In the genomic region with DNA sequence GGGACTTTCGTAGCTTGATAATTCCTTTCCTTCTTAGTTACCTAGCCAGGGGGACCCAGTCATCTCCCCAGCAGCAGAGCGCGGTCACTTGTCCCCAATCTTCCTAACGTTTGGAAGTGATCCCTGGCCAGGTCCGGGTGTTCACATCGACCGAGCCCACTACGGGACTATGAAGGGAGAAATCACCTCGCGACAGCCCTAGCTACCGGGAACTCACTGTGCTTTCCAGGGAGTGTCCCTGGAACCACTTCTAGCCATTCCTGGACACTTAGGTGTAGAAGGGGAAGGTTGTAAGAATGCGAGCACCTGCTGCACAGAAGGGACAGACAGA, we compare ENCODE assay signal across 8 mouse cellular contexts. TPM values are rescaled to one million over a fixed set of nuclear protein-coding genes. Genes with fewer than 3 reads are reported as not detected.
A peak's percentile ranks its signal among the peaks of the same experiment; 100 is the strongest.
DNase-seq lines count a peak whose midpoint lies in the region; ATAC-seq and TF ChIP-seq lines count a peak whose summit lies in the region.

No protein-coding gene starts in this region.

- H3K27me3 ChIP-seq in heart, postnatal 0 days (ENCODE audit: control insufficient read depth, insufficient read depth, low read length): peaks cover 12% of the 10 kb centered on the region; the same call in 1 of the 2 replicates
- peaks cover 37% of the 10 kb centered on the region for H3K27me3 ChIP-seq in liver, embryonic 11.5 days (replicated peaks; ENCODE audit: control insufficient read depth, insufficient read depth, low read length)
- H3K27me3 ChIP-seq in neural tube, embryonic 13.5 days: peaks cover 22% of the 10 kb centered on the region

- ATAC-seq in heart, postnatal 0 days (ENCODE audit: insufficient read depth, low read depth): no peak
- no peak for ATAC-seq in liver, embryonic 11.5 days (replicated peaks; ENCODE audit: low FRiP score)
- ATAC-seq in neural tube, embryonic 13.5 days (ENCODE audit: low read depth): 0 out of 2 replicates have a peak, but pooled peaks have one; percentile 1

- H3K9ac ChIP-seq in heart, postnatal 0 days (replicated peaks; ENCODE audit: low read depth, low read length): no peak overlapping the region
- 0 out of 2 replicates have a peak overlapping the region, but pooled peaks have one; percentile 22 for H3K9ac ChIP-seq in liver, embryonic 11.5 days (ENCODE audit: low read depth, low read length)
- peak overlapping the region; percentile 80 for H3K9ac ChIP-seq in neural tube, embryonic 13.5 days

- peak; percentile 14 to 31 for DNase-seq in kidney, adult 8-10 months
- no peak for DNase-seq in kidney, adult 11 months
- peak; percentile 18 for DNase-seq in heart, postnatal 0 days (ENCODE audit: low spot score)
- no peak for DNase-seq in liver, embryonic 11.5 days (ENCODE audit: low spot score)
- DNase-seq in right cerebral cortex, postnatal 36 days (ENCODE audit: low spot score in 2 of 2): no peak
- DNase-seq in thymus, postnatal 0 days (ENCODE audit: low spot score): no peak

- TF ChIP-seq CTCF in cortical plate, adult 2 months (IDR thresholded peaks at IDR 0.05; ENCODE audit: extremely low read depth, insufficient read depth, low read length): no peak
- TF ChIP-seq CTCF in heart, postnatal 0 days (IDR thresholded peaks at IDR 0.05; ENCODE audit: low read depth): no peak

- H3K4me1 ChIP-seq in cortical plate, adult 2 months (ENCODE audit: control insufficient read depth, insufficient read depth, low read length): no peaks in the 10 kb centered on the region
- peaks cover 11% of the 10 kb centered on the region; the same call in 1 of the 2 replicates for H3K4me1 ChIP-seq in heart, postnatal 0 days (ENCODE audit: control insufficient read depth, insufficient read depth)
- peaks cover 2% of the 10 kb centered on the region; the same call in 1 of the 2 replicates for H3K4me1 ChIP-seq in liver, embryonic 11.5 days (replicated peaks; ENCODE audit: control insufficient read depth, insufficient read depth, low read length)
- peaks cover 42% of the 10 kb centered on the region for H3K4me1 ChIP-seq in neural tube, embryonic 13.5 days (replicated peaks)

- H3K27ac ChIP-seq in cortical plate, adult 2 months (ENCODE audit: insufficient read depth, low read length): no peak overlapping the region
- H3K27ac ChIP-seq in heart, postnatal 0 days (ENCODE audit: low read depth): no peak overlapping the region
- H3K27ac ChIP-seq in liver, embryonic 11.5 days (ENCODE audit: low read depth, low read length): no peak overlapping the region
- peak overlapping the region; percentile 72 for H3K27ac ChIP-seq in neural tube, embryonic 13.5 days (replicated peaks)

- TF ChIP-seq POLR2A in cortical plate, adult 2 months (IDR thresholded peaks at IDR 0.05; ENCODE audit: extremely low read depth, insufficient read depth, low read length): no peak

- no peak for TF ChIP-seq EP300 in heart, postnatal 0 days (IDR thresholded peaks at IDR 0.05; ENCODE audit: low read depth)

- WGBS in heart, postnatal 0 days: 0% methylated on average over 12 of the region's 12 CpGs
- 2% methylated on average over 12 of the region's 12 CpGs for WGBS in liver, embryonic 11.5 days
- WGBS in neural tube, embryonic 13.5 days: 2% methylated on average over 12 of the region's 12 CpGs

- H3K36me3 ChIP-seq in heart, postnatal 0 days (replicated peaks; ENCODE audit: control insufficient read depth, insufficient read depth, low read length): no peaks in the 10 kb centered on the region
- H3K36me3 ChIP-seq in liver, embryonic 11.5 days (ENCODE audit: control insufficient read depth, insufficient read depth, low read length): no peaks in the 10 kb centered on the region
- no peaks in the 10 kb centered on the region for H3K36me3 ChIP-seq in neural tube, embryonic 13.5 days

- H3K9me3 ChIP-seq in heart, postnatal 0 days (replicated peaks; ENCODE audit: control insufficient read depth, low read length): no peaks in the 10 kb centered on the region
- no peaks in the 10 kb centered on the region for H3K9me3 ChIP-seq in liver, embryonic 11.5 days (ENCODE audit: control insufficient read depth, low read length)
- no peaks in the 10 kb centered on the region for H3K9me3 ChIP-seq in neural tube, embryonic 13.5 days

- peak overlapping the region; percentile 86 for H3K4me2 ChIP-seq in heart, postnatal 0 days (ENCODE audit: low read depth, low read length)
- H3K4me2 ChIP-seq in liver, embryonic 11.5 days: peak overlapping the region; percentile 89
- peak overlapping the region; percentile 90 for H3K4me2 ChIP-seq in neural tube, embryonic 13.5 days

- H3K4me3 ChIP-seq in cortical plate, adult 2 months (ENCODE audit: insufficient read depth, low read length): peak overlapping the region; percentile 70
- peak overlapping the region; percentile 78 for H3K4me3 ChIP-seq in heart, postnatal 0 days (ENCODE audit: low read depth, low read length)
- H3K4me3 ChIP-seq in liver, embryonic 11.5 days (ENCODE audit: low read depth, low read length): peak overlapping the region; percentile 62
- H3K4me3 ChIP-seq in neural tube, embryonic 13.5 days: peak overlapping the region; percentile 66

RNA-seq across cellular contexts. Expression of a gene that starts 0.7 kb away (rescaled TPM):
- 74.5 and 85.1 TPM in 2 replicates for polyA plus RNA-seq in cortical plate, adult 2 months (2012; rRNA removed)
- total RNA-seq in heart, postnatal 0 days (2014; rRNA removed; ENCODE audit: low replicate concordance): 20.3 and 27.3 TPM in 2 replicates
- polyA plus RNA-seq in heart, postnatal 0 days (2015; fragmentation: Nextera tagmentation; extraction: Ambion mirVana): 8.5 TPM in 2 replicates
- polyA plus RNA-seq in liver, embryonic 11.5 days (2014; fragmentation: Nextera tagmentation; extraction: Ambion mirVana): 5.6 and 6.8 TPM in 2 replicates
- polyA plus RNA-seq in neural tube, embryonic 13.5 days (2015; fragmentation: Nextera tagmentation; extraction: Ambion mirVana): 27.0 and 29.0 TPM in 2 replicates
- polyA plus RNA-seq in thymus, postnatal 0 days (2015; fragmentation: Nextera tagmentation; extraction: Ambion mirVana): 1.1 TPM in 2 replicates

Comparison
In these comparisons a context has a peak if more than half of its experiments do, and no peak if none do; other contexts are left out.
1. DNase-seq: peak in kidney, adult 8-10 months (2 of 2) and heart, postnatal 0 days (single experiment); none in kidney, adult 11 months (single experiment), liver, embryonic 11.5 days (single experiment), right cerebral cortex, postnatal 36 days (0 of 2) and thymus, postnatal 0 days (single experiment).
2. Peak in every context shown above with its lines, with median percentiles within 50 percentile points of each other: H3K4me3 ChIP-seq and H3K4me2 ChIP-seq.